ENCODE assay signal across 11 mouse cellular contexts in genomic region chr12:72854377-72855032, GRCm38 (mm10).
DNase-seq lines count a peak whose midpoint lies in the region; ATAC-seq and TF ChIP-seq lines count a peak whose summit lies in the region.
"Had no signal": no experiment of that assay in that cellular context is flagged by ENCODE, and none has a peak within 500 bp of the region (broad histone marks: within the 10 kb centered on the region; RNA-seq: fewer than 3 reads in every experiment).

No protein-coding gene starts in this region.

- H3K27me3 ChIP-seq in heart, embryonic 15.5 days = peaks cover 57% of the 10 kb centered on the region
- peaks cover 45% of the 10 kb centered on the region for H3K27me3 ChIP-seq in intestine, embryonic 14.5 days (replicated peaks; ENCODE audit: control insufficient read depth, insufficient read depth, low read length)
- H3K27me3 ChIP-seq in midbrain, postnatal 0 days (ENCODE audit: insufficient read depth, low read length) = peaks cover 80% of the 10 kb centered on the region

- TF ChIP-seq CTCF in midbrain, postnatal 0 days (IDR thresholded peaks at IDR 0.05) = no peak

- H3K27ac ChIP-seq in heart, embryonic 15.5 days = no peak overlapping the region
- H3K27ac ChIP-seq in intestine, embryonic 14.5 days (ENCODE audit: low read depth) = no peak overlapping the region
- no peak overlapping the region for H3K27ac ChIP-seq in midbrain, postnatal 0 days (ENCODE audit: low read depth, low read length)
- H3K27ac ChIP-seq: layer of hippocampus, adult 2 months had no signal

- no peak for DNase-seq in heart, postnatal 36 days
- DNase-seq in embryo, embryonic 10.5 days (ENCODE audit: low spot score) = peak; percentile 84
- no peak for DNase-seq in intestine, embryonic 14.5 days (ENCODE audit: low spot score)
- peak; percentile 39 for DNase-seq in midbrain, postnatal 0 days (ENCODE audit: low spot score)
- no peak for DNase-seq in left cerebral cortex, postnatal 36 days (ENCODE audit: low spot score in 2 of 2)
- DNase-seq in lung, postnatal 25 days (ENCODE audit: low spot score) = no peak
- DNase-seq in c-Kit-positive CD71-positive TER-119-positive erythroid progenitor cells, embryonic 14.5 days (ENCODE audit: low spot score) = no peak
- DNase-seq: cerebellum, postnatal 25 days; right cerebral cortex, adult 18-20 months had no signal

- peak overlapping the region; percentile 47 for H3K4me2 ChIP-seq in heart, embryonic 15.5 days
- H3K4me2 ChIP-seq in intestine, embryonic 14.5 days (ENCODE audit: low read length) = peak overlapping the region; percentile 34
- H3K4me2 ChIP-seq in midbrain, postnatal 0 days (ENCODE audit: low read depth, low read length, poor library complexity, severe bottlenecking) = 0 out of 2 replicates have a peak overlapping the region, but pooled peaks have one; percentile 15

- ATAC-seq in heart, embryonic 15.5 days (replicated peaks; ENCODE audit: insufficient number of reproducible peaks, insufficient read depth, low FRiP score, low read depth) = no peak
- no peak for ATAC-seq in intestine, embryonic 14.5 days (replicated peaks; ENCODE audit: low FRiP score, low TSS enrichment, low read depth)
- no peak for ATAC-seq in midbrain, postnatal 0 days (ENCODE audit: low FRiP score)

- H3K9ac ChIP-seq in heart, embryonic 15.5 days = no peak overlapping the region
- H3K9ac ChIP-seq in intestine, embryonic 14.5 days (ENCODE audit: low read length) = no peak overlapping the region
- no peak overlapping the region for H3K9ac ChIP-seq in midbrain, postnatal 0 days (replicated peaks; ENCODE audit: low read length, poor library complexity, severe bottlenecking)

- H3K9me3 ChIP-seq in heart, embryonic 15.5 days (replicated peaks) = no peaks in the 10 kb centered on the region
- no peaks in the 10 kb centered on the region for H3K9me3 ChIP-seq in intestine, embryonic 14.5 days (ENCODE audit: control insufficient read depth, low read length)
- H3K9me3 ChIP-seq in midbrain, postnatal 0 days (ENCODE audit: low read length) = peaks cover 8% of the 10 kb centered on the region

- WGBS in heart, embryonic 15.5 days = 6% methylated on average over 19 of the region's 19 CpGs
- WGBS in intestine, embryonic 14.5 days = 7% methylated on average over 19 of the region's 19 CpGs
- 1% methylated on average over 19 of the region's 19 CpGs for WGBS in midbrain, postnatal 0 days

- no peaks in the 10 kb centered on the region for H3K36me3 ChIP-seq in heart, embryonic 15.5 days
- no peaks in the 10 kb centered on the region for H3K36me3 ChIP-seq in intestine, embryonic 14.5 days (ENCODE audit: control insufficient read depth, insufficient read depth, low read length)
- no peaks in the 10 kb centered on the region for H3K36me3 ChIP-seq in midbrain, postnatal 0 days (ENCODE audit: insufficient read depth, low read length)

- peak overlapping the region; percentile 21; the same call in 1 of the 2 replicates for H3K4me3 ChIP-seq in heart, embryonic 15.5 days
- H3K4me3 ChIP-seq in intestine, embryonic 14.5 days (ENCODE audit: low read depth, low read length) = peak overlapping the region; percentile 6; the same call in 1 of the 2 replicates
- H3K4me3 ChIP-seq in midbrain, postnatal 0 days (ENCODE audit: low read depth, low read length) = no peak overlapping the region
- H3K4me3 ChIP-seq: layer of hippocampus, adult 2 months had no signal

- intact Hi-C loops in heart, postnatal 36 days (cut with DNase I) = no loop called here
- intact Hi-C loops in left cerebral cortex, postnatal 36 days (cut with DNase I) = loop anchor here (5.0 kb wide), 1 partner anchor 183 kb away; no protein-coding TSS in a partner anchor

- H3K4me1 ChIP-seq in heart, embryonic 15.5 days (replicated peaks) = peaks cover 6% of the 10 kb centered on the region
- no peaks in the 10 kb centered on the region for H3K4me1 ChIP-seq in intestine, embryonic 14.5 days (replicated peaks; ENCODE audit: control insufficient read depth, insufficient read depth, low read length)
- H3K4me1 ChIP-seq in midbrain, postnatal 0 days (ENCODE audit: insufficient read depth, low read length) = no peaks in the 10 kb centered on the region; the same call in 1 of the 2 replicates

Comparison
In these comparisons a context has a peak if more than half of its experiments do, and no peak if none do; other contexts are left out.
1. DNase-seq: peak in embryo, embryonic 10.5 days (single experiment) and midbrain, postnatal 0 days (single experiment); none in heart, postnatal 36 days (0 of 2), intestine, embryonic 14.5 days (single experiment), left cerebral cortex, postnatal 36 days (0 of 2), lung, postnatal 25 days (single experiment) and c-Kit-positive CD71-positive TER-119-positive erythroid progenitor cells, embryonic 14.5 days (single experiment).
2. Peak in every context shown above with its lines, with median percentiles within 50 percentile points of each other: H3K4me2 ChIP-seq.